Mouse (Mus musculus) embryo, embryonic 10 days (tissue): ENCODE measurements at regions not wholly inside any gene's neighbourhood (a gene's known extent, or its start where the extent isn't known, plus 50 kb on each side); places are given as distances from the start of the nearest gene placed in this dataset.
"Not testable (repeated sequence)": the region's sequence is repeated elsewhere in the genome, so short reads cannot be mapped to it uniquely, and the experiment has no call there.

Source experiments
- DNase-seq: peaks from one replicate; pipeline ENCODE4 v3.0.0-alpha.2; 2015; ENCODE audit warnings: low spot score

DNA sequence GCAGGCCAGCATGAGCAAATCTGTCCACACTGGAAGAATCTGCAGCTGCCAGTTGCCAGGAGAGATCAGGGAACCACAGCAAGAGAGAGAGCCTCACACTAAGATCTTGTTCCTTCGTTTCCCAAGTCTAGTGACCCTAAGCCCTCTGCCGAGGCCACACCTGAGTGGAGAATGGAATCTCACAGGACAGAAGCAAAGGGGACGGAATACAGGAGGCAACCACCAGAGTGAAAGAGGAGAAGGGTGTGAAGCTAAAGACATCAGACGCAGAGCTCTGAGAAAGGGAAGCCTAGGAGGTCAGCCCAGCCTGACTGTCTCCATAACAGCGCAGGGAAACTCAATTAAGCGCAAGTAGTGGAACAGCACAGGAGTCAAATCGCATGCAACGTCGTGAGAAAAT, 75.0 kb downstream of the Suds3 start:
- no peak for DNase-seq

- DNase-seq, result peak; percentile 59
Observed at GRCm38 (mm10) chr5:117037261-117037660, 78.7 kb downstream of the Suds3 start.

DNA sequence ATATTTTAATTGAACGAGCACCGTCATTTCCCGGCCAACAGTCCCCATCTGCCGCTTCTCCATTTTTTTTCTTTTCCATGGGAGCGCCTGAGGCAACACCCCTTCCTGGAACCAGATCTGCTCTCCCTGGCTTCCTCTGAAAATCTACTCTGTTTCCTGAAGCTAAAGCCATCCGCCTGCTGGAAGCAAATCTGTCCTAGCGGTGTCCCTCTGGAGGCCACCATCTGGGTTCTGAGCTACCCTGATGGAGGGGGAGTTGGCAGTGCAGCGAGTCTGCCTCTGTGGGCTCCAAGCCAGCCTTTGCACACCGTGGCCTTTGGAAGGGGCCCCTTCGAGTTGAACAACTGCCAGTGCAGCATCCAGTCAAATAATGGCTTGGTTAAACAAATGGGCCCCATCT, 83.8 kb downstream of the Suds3 start:
- DNase-seq, result no peak

DNA sequence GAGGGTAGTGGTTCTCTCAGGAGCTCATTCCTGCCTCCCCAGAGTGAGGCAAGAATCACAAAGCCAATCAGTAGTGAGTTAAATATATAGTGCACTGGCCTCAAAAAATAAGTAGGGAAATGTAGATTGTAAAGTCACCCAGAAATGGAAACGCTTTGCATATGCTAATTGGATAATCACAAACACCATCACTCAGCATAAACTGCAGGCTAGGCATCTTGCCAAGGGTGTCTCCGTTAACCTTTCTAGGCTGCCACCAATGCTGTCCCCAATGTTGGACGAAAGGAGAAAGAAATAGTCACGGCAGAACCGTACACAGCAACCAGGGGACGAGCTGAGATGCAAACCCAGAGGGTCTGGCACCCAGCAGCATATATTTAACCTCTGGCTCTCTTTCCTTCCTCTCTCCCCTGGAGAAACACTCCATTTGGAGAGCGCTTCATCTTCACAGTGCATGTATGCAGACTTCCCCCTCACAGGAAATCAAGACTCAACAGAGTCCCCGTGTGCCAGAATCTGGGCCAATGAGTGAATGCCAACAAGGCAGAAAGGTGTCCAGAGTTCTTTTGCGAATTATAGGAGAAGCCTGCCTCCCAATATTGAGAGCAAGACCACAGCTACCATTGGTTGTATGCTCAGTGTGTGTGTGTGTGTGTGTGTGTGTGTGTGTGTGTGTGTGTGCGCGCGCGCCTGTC, 90.1 kb downstream of the Suds3 start:
- no peak for DNase-seq

DNA sequence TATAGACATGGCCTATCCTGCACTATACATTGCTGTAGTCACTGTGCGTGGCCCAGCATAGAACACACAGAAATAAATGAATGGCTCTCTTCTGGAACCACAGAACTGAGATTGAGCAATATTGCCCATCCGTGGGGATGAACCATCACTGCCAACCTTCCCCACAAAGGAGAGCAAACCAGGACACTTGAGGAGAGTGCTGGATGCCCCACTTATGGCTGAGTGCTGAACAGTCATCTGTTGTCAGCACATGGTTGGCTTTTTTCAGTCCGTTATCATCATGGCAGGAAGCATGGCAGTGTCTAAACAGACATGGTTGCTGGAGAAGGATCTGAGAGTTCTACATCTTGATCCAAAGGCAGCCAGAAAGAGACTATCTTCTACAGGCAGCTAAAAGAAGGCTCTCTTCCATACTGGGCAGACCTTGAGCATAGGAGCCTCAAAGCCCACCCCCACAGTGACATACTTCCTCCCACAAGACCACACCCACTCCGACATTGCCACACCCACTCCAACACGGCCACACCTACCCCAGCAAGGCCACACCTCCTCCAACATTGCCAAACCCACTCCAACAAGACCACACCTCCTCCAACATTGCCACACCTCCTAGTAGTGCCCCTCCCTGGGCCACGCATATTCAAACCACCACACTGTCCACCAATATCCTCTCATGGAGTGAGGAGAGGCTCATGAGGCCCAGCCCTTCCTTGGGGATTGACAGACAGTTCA, 97.3 kb downstream of the Suds3 start:
- DNase-seq, result no peak

GRCm38 (mm10) chr5:117011128-117011527, 104.8 kb downstream of the Suds3 start:
- DNase-seq, result no peak

- peak; percentile 15 for DNase-seq
Observed at GRCm38 (mm10) chr5:117000770-117001201, 115.1 kb downstream of the Suds3 start.

DNA sequence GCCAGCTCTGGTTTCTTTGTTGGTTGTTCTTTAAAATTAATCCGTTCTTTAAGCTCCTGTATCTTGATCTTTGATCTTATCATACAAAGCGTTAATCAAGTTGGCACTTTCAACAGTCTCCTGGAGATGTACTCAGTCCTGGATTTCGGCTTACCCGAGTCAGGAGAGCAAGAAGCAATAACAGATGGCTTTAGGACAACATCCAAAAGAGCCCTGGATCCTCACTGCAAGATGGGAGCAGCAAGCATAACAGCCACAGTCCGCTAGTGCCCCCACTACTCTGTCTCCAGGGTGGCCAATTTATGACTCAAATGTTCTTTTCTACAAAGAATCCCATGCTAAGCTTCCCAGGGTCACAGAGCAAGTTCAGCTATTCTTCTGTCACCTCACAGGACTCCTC, 121.4 kb downstream of the Suds3 start:
- DNase-seq, result no peak

DNA sequence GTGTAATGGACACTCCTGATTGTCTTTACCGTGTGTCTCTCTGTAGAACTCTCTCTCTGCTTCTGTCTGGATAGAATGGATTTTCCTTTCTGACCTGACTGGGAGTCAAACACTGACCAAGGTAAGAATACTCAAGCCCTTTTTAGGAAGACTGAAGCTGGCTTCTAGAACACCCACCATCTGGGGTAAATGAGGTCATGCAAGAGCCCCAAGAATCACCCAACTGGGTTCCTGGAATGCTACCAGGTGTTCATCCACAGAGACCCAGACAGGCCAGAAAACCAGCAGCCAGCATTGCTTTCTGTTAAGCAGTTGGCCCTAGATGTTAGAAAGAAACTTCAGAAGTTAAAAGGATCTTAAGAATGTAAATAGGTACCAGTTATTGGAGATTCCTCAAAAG, 122.2 kb downstream of the Suds3 start:
- no peak for DNase-seq

DNA sequence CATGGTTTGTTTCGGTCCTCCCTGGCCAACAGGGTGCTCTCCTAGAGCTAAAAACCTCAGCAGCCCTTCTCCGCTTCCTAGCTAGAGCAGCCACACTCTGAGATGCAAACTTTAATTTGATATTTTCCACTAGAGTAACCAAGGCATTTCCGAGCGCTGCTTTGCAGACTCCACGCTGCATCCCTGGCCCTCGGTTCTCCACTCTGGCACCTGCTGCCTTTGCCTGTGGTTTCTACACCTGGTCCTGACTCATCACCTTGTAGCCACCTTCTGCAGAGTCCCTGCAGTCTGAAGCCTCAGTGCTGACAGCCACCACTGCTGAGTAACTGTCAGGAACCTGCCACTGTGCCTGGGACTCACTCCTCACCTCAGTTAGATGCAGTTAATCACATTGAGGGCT, 124.5 kb downstream of the Suds3 start:
- DNase-seq, result no peak

GRCm38 (mm10) chr5:116971474-116971873, 144.4 kb downstream of the Suds3 start:
- not testable (repeated sequence) for DNase-seq

- no peak for DNase-seq
Observed at GRCm38 (mm10) chr5:116964171-116964570, 151.7 kb downstream of the Suds3 start.

DNA sequence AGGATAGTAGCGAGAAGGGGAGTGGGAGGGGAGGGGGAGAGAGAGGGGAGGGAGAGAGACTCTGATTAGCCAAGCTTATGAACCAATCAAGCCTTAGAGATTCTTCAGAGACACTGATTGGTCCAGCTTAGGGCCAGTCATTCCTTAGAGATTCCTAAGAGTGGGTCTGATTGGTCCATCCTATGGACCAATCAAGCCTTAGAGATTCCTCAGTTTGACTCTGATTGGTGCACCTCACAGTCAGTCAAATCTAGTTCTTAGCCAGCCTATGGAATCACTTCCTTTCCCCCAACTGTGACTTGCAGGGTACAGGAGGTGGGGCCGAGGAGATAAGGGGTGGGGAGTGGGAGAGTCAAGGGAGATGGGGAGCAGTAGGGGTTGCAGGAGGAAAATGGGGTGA, 152.8 kb downstream of the Suds3 start:
- no peak for DNase-seq

GRCm38 (mm10) chr5:116960041-116960440, 155.9 kb downstream of the Suds3 start:
- DNase-seq, result no peak

DNA sequence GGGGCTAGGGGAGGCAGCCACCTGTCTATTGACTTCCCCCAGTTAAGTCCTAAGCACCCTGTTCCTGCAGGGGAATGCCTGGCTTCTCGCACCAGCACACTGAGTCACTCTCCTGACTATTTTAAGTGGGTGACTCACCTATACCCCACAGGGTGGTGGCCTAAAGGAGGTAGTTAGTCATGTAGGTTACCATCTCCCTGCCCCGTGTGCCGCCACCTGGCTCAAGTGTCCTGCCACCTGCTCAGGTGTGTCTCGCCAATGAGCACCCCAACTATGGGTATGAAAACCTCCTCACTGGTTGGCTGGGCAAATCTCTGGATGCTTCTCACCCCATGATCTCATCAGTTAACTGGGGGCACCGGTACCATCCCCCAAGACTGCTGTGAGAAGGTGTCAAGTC, 157.8 kb downstream of the Suds3 start:
- no peak for DNase-seq

DNA sequence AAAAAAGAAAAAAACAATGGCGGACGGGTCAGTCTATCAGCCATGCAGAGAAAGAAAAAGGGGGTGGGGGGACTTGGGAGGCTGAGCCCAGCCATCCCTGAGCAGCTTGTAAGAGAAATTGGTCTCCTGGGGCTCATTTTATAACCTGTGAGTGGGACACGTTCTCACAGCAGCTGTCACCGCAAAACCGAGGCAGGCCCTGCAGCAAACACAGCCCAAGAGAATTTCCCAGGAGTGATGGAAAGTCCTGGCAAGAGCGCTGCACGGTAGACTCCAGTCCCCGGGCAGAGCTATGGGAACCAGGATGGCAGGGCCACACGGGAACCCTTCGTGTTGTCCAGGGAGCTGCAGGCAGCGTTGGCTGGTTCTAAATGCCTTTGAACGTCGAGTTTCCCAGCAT, 159.3 kb downstream of the Suds3 start:
- no peak for DNase-seq

GRCm38 (mm10) chr5:116950280-116950881, 165.5 kb downstream of the Suds3 start:
- no peak for DNase-seq

- DNase-seq, result no peak
Observed at GRCm38 (mm10) chr5:116934585-116934984, 181.3 kb downstream of the Suds3 start.

DNA sequence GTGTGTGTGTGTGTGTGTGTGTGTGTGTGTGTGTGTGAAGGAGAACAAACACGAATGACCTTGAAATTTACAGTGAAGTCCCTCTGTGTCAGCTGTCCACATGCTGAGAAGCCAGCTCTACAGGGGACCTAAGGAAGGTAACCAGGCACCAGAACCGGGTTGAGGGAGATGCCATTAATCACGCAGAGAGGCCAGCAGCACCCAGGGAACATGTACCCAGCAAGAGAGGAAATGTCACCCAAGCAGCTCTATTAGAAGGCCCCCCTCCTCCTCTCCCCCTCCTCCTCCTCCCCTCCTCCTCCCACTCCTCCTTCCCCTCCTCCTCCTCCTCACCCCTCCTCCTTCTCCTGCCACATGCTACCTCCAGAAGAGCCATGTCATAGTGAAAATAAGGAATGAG, 181.8 kb downstream of the Suds3 start:
- no peak for DNase-seq

GRCm38 (mm10) chr5:116933105-116933504, 182.8 kb downstream of the Suds3 start:
- no peak for DNase-seq

- no peak for DNase-seq
Observed at GRCm38 (mm10) chr5:116923761-116924160, 192.2 kb downstream of the Suds3 start.

GRCm38 (mm10) chr5:116922059-116922671, 193.7 kb downstream of the Suds3 start:
- DNase-seq, result no peak

DNA sequence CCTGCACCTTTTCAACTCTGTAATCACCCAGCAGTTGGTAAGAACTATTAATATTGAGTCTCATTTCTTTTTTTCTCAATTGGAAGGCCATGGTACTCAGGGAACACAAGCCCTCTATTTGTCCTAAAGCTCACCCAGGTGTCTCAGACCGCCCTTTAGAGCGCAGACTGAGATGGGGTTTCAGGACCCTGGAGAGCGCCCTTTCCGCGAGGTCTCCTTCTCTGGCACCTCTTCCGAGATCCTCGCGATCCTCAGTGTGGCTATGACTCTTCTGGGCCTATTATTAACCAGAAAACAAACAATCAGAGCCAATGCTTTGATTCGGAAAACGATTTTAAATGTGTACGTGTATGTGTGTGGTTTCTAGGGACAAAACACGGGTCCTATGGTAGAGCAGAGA, 201.0 kb downstream of the Suds3 start:
- peak; percentile 62 for DNase-seq
